Mouse (Mus musculus): ENCODE results near the gene Kctd4. TPM values are rescaled to one million over a fixed set of nuclear protein-coding genes. Genes with fewer than 3 reads are reported as not detected.
A peak's percentile ranks its signal among the peaks of the same experiment; 100 is the strongest.
"Not testable (repeated sequence)": the region's sequence is repeated elsewhere in the genome, so short reads cannot be mapped to it uniquely, and the experiment has no call there.

Kctd4 gene
- not detected in 2 replicates for polyA plus RNA-seq (2011; ENCODE audit: insufficient read depth, insufficient read length, low read depth, missing spikeins)

DNA sequence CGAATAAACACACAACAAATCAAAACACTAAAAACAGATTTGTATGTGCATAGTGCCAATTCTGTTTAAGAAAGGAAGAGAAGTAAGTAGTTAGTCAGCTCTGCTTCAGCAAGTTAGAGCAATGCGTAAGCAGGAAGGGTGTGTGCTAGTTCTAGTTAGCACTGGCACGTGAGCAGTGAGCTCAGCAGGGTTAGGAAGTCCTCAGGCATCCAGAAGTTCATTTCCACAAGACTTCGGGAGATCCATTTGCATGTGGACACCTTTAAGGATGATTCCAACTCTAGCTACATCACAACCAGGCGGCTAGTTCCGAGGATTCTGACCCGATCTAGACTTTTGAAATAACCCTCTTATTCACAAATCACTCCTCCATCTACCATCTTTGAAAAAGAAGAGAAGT, at the start of gene Kctd4:
TSS of gene Kctd4 (plus strand) at position 244 of the 400 bp plus-strand sequence.
- Histone ChIP-seq H3K9me3 (replicated peaks; ENCODE audit: control insufficient read depth, insufficient read depth, low read length, poor library complexity, severe bottlenecking) (no peaks in the 10 kb centered on the region), H3K4me1 (ENCODE audit: control insufficient read depth, insufficient read depth, low read length) (peaks cover 9% of the 10 kb centered on the region), H3K4me3 (ENCODE audit: low read depth, low read length) (no peak within 1 kb of the TSS), H3K36me3 (ENCODE audit: control insufficient read depth, insufficient read depth, low read length, poor library complexity, severe bottlenecking) (no peaks in the 10 kb centered on the region; the same call in 1 of the 2 replicates), H3K27ac (ENCODE audit: insufficient read depth, low read length) (peak within 1 kb of the TSS; percentile 28; the same call in 1 of the 2 replicates), H3K27me3 (ENCODE audit: control insufficient read depth, insufficient read depth, low read length, poor library complexity, severe bottlenecking) (no peaks in the 10 kb centered on the region), H3K9ac (ENCODE audit: low read depth, poor library complexity, severe bottlenecking) (peak within 1 kb of the TSS; percentile 52)
- no peak for TF ChIP-seq CTCF (IDR thresholded peaks at IDR 0.05; ENCODE audit: low read depth, low read length)
- TF ChIP-seq POLR2A (IDR thresholded peaks at IDR 0.05; ENCODE audit: insufficient read depth, low read length) = no peak
- TF ChIP-seq EP300 (IDR thresholded peaks at IDR 0.05; ENCODE audit: insufficient read depth, low read depth, low read length) = peak; percentile 88

DNA sequence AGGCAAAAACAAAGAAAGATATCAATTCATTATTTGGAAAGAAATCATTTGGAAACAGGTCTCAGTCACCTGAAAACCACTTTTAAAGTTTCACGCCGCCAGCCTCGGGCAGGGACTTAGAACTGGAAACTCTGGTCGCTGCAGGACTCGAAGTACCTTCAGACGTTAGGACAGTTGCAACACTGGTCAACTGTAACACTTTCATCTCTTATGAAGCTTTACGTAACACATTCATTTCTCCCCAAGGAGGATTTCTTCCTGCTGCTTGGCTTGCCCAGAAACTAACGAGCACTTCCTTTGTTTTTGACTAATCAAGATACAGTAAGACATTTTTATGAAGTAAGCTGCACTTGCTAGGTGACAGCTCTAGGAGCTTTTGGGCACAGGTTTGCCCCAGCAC, 47.9 kb upstream of the Kctd4 start:
- no peak for TF ChIP-seq POLR2A (IDR thresholded peaks at IDR 0.05; ENCODE audit: insufficient read depth, low read length)
- TF ChIP-seq EP300 (IDR thresholded peaks at IDR 0.05; ENCODE audit: insufficient read depth, low read depth, low read length) = no peak
- TF ChIP-seq CTCF (IDR thresholded peaks at IDR 0.05; ENCODE audit: low read depth, low read length) = no peak
- Histone ChIP-seq H3K27me3 (ENCODE audit: control insufficient read depth, insufficient read depth, low read length, poor library complexity, severe bottlenecking) (no peaks in the 10 kb centered on the region), H3K9ac (ENCODE audit: low read depth, poor library complexity, severe bottlenecking) (no peak overlapping the region), H3K36me3 (ENCODE audit: control insufficient read depth, insufficient read depth, low read length, poor library complexity, severe bottlenecking) (peaks cover 12% of the 10 kb centered on the region), H3K27ac (ENCODE audit: insufficient read depth, low read length) (no peak overlapping the region), H3K4me3 (ENCODE audit: low read depth, low read length) (no peak overlapping the region), H3K9me3 (replicated peaks; ENCODE audit: control insufficient read depth, insufficient read depth, low read length, poor library complexity, severe bottlenecking) (no peaks in the 10 kb centered on the region; the same call in 1 of the 2 replicates), H3K4me1 (ENCODE audit: control insufficient read depth, insufficient read depth, low read length) (no peaks in the 10 kb centered on the region)

DNA sequence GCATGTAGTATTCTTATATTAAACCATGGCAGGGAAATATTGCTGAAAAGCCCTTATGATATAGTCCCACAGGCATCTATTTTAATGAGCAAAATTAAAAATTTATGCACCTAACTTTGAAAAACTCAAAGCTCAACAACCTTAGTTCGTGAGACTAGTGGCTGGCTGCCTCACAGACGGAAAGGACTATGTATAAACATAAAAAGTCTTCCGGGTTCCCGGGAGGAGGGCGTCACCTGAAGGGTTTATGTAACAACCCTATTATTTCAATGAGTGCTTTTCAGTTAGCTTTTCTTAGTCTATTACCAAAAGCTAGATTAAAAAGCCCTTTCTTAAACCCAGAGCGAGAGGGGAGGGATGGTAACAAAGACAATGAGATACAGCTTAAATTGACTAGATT, 42.8 kb upstream of the Kctd4 start:
- Histone ChIP-seq H3K36me3 (ENCODE audit: control insufficient read depth, insufficient read depth, low read length, poor library complexity, severe bottlenecking) (no peaks in the 10 kb centered on the region; the same call in none of the 2 replicates), H3K4me1 (ENCODE audit: control insufficient read depth, insufficient read depth, low read length) (no peaks in the 10 kb centered on the region), H3K9ac (ENCODE audit: low read depth, poor library complexity, severe bottlenecking) (no peak overlapping the region), H3K9me3 (replicated peaks; ENCODE audit: control insufficient read depth, insufficient read depth, low read length, poor library complexity, severe bottlenecking) (0 out of 2 replicates have a peak, but pooled peaks cover 2% of the 10 kb centered on the region), H3K27me3 (ENCODE audit: control insufficient read depth, insufficient read depth, low read length, poor library complexity, severe bottlenecking) (no peaks in the 10 kb centered on the region), H3K4me3 (ENCODE audit: low read depth, low read length) (no peak overlapping the region), H3K27ac (ENCODE audit: insufficient read depth, low read length) (no peak overlapping the region)
- TF ChIP-seq EP300 (IDR thresholded peaks at IDR 0.05; ENCODE audit: insufficient read depth, low read depth, low read length) (no peak), POLR2A (IDR thresholded peaks at IDR 0.05; ENCODE audit: insufficient read depth, low read length) (no peak), CTCF (IDR thresholded peaks at IDR 0.05; ENCODE audit: low read depth, low read length) (no peak)

DNA sequence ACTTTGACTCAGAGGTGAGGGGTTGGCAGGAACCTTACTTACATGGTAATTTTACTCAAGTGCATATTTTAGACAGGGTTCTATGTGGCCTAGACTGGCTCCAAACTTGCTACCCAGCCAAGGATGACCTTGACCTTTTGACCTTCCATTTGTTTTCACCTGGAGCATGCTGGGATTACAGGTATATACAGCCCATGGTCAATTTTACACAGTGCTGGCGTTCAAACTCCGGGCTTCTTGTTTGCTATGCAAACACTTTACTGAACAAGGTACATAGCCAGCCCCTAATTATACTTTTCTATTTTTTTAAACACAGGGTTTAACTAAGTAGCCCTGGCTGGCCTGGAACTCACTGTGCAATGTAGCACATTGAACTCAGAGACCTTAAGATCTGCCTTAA, 42.1 kb upstream of the Kctd4 start:
- Histone ChIP-seq H3K9me3 (replicated peaks; ENCODE audit: control insufficient read depth, insufficient read depth, low read length, poor library complexity, severe bottlenecking) (0 out of 2 replicates have a peak, but pooled peaks cover 2% of the 10 kb centered on the region), H3K27ac (ENCODE audit: insufficient read depth, low read length) (no peak overlapping the region), H3K36me3 (ENCODE audit: control insufficient read depth, insufficient read depth, low read length, poor library complexity, severe bottlenecking) (peaks cover 3% of the 10 kb centered on the region), H3K27me3 (ENCODE audit: control insufficient read depth, insufficient read depth, low read length, poor library complexity, severe bottlenecking) (no peaks in the 10 kb centered on the region), H3K9ac (ENCODE audit: low read depth, poor library complexity, severe bottlenecking) (no peak overlapping the region), H3K4me3 (ENCODE audit: low read depth, low read length) (no peak overlapping the region), H3K4me1 (ENCODE audit: control insufficient read depth, insufficient read depth, low read length) (no peaks in the 10 kb centered on the region)
- TF ChIP-seq POLR2A (IDR thresholded peaks at IDR 0.05; ENCODE audit: insufficient read depth, low read length) (no peak), CTCF (IDR thresholded peaks at IDR 0.05; ENCODE audit: low read depth, low read length) (no peak), EP300 (IDR thresholded peaks at IDR 0.05; ENCODE audit: insufficient read depth, low read depth, low read length) (no peak)

DNA sequence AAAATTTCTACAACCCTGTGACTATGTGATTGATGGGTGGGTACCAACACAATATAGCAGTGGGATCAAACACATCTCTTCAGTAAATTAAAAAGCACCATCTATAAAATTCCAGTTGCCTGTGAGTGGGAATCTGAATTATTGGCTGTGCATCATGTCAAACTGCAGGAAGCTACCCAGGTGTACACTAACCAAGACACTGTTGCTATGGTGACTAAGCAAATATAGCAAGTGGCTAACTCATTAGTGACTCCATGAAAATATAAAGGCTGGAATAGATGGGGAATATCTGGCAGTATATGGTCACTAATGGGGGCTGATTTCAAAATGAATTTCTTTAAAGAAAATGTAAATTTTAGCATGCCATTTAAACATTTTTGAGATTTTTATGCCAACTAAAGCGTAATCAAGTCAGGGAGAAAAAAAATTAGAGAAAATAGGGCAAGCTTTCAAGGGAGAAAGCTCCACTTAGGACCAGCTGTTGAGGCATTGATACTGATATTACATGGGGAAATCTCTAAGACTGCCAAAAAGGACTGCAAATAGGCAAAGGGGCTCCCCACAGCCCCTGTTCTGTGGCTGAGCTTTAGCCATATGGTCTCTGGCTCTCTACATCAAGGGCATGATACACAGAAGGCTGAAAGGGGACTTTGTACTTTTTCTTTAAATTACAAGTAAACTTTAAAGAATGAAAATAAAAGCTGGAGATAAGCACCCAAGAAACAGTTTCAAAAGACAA, 31.3 kb upstream of the Kctd4 start:
- Histone ChIP-seq H3K9ac (ENCODE audit: low read depth, poor library complexity, severe bottlenecking) (no peak overlapping the region), H3K4me3 (ENCODE audit: low read depth, low read length) (no peak overlapping the region), H3K36me3 (ENCODE audit: control insufficient read depth, insufficient read depth, low read length, poor library complexity, severe bottlenecking) (no peaks in the 10 kb centered on the region), H3K4me1 (ENCODE audit: control insufficient read depth, insufficient read depth, low read length) (no peaks in the 10 kb centered on the region), H3K27ac (ENCODE audit: insufficient read depth, low read length) (no peak overlapping the region), H3K9me3 (replicated peaks; ENCODE audit: control insufficient read depth, insufficient read depth, low read length, poor library complexity, severe bottlenecking) (no peaks in the 10 kb centered on the region), H3K27me3 (ENCODE audit: control insufficient read depth, insufficient read depth, low read length, poor library complexity, severe bottlenecking) (no peaks in the 10 kb centered on the region)
- TF ChIP-seq EP300 (IDR thresholded peaks at IDR 0.05; ENCODE audit: insufficient read depth, low read depth, low read length) (no peak), CTCF (IDR thresholded peaks at IDR 0.05; ENCODE audit: low read depth, low read length) (no peak), POLR2A (IDR thresholded peaks at IDR 0.05; ENCODE audit: insufficient read depth, low read length) (no peak)

DNA sequence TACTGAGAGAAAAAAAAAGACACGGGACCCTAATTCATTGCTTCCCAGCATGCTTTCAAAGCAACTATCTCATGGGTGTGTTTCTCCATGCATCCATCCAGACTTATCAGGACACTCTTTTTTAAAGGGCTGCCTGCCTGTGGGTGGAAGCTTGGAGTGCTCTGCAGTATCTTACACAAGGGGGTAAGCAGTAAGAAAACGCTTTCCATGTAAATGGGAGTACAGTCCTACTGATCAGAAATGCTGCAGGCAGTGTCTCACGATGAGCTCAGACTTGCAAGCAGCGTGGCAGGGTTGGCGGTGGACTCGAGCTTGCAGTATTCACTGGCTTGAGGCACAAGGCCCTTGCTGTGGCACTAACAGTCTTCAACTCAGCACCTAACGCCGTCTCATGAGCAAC, 25.1 kb upstream of the Kctd4 start:
- H3K9ac ChIP-seq (ENCODE audit: low read depth, poor library complexity, severe bottlenecking); H3K4me3 ChIP-seq (ENCODE audit: low read depth, low read length); H3K9me3 ChIP-seq (replicated peaks; ENCODE audit: control insufficient read depth, insufficient read depth, low read length, poor library complexity, severe bottlenecking); H3K27ac ChIP-seq (ENCODE audit: insufficient read depth, low read length); H3K27me3 ChIP-seq (ENCODE audit: control insufficient read depth, insufficient read depth, low read length, poor library complexity, severe bottlenecking); H3K36me3 ChIP-seq (ENCODE audit: control insufficient read depth, insufficient read depth, low read length, poor library complexity, severe bottlenecking); H3K4me1 ChIP-seq (ENCODE audit: control insufficient read depth, insufficient read depth, low read length): not testable (repeated sequence)

All from ES-Bruce4 (cell line).